Mouse (Mus musculus): ENCODE measurements at regions not wholly inside any gene's neighbourhood (a gene's known extent, or its start where the extent isn't known, plus 50 kb on each side); places are given as distances from the start of the nearest gene placed in this dataset.

- no peak for DNase-seq (ENCODE audit: low spot score in 2 of 2)
These were observed 226.9 kb downstream of the Ar start for GRCm38 (mm10) chrX:98375437-98375836.

DNA sequence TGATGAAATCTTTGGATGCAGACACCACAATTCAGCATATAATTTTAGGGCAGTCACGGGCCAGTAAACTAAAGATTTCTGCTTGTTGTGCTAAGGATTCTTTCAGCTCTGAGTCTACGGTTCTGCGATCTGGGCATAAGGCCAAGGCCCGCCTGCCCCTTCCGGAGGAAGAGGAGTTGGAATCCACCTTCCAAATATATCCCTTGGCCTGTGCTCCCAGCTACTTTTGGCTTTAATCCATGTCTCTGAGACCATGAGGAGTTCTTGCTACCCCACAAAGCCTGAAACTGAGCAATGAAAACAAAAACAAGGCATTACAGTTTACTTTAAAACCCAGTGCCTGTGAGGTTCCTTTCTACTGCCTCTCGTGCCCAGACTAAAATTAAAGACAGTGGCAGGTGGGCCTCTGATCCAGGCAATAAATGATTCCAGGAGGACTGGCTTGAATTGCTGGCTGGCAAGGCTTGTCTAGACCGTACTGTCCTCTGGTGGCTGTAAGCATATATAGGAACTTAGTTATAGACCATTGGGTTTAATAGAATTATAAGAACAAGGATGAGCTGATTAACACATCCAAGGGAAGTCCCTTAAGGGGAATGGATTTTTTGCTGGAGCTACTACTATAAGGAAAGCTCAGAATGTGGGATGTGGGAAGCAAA lies 231.8 kb downstream of the Ar start:
- DNase-seq (ENCODE audit: low spot score in 2 of 2): no peak

DNA sequence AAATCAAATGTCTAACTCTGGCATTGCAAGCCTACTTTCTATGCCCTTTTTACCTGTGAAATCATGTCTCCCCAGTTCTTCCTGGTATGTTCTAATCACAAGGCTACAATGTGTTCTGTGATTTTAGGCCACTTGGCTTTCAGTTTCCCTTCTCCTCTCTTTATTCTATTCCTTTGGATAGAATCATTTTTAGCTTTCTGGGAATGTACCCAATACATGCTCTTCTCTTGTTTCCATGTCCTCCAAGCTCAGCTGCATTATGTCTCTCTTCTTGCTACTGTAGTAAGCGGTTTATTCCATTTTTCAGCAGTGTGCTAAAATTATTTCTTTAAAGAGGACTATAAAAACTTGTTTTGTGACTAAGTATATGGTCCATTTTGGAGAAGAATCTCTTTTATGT lies 235.4 kb downstream of the Ar start:
- DNase-seq (ENCODE audit: low spot score in 2 of 2): no peak

DNA sequence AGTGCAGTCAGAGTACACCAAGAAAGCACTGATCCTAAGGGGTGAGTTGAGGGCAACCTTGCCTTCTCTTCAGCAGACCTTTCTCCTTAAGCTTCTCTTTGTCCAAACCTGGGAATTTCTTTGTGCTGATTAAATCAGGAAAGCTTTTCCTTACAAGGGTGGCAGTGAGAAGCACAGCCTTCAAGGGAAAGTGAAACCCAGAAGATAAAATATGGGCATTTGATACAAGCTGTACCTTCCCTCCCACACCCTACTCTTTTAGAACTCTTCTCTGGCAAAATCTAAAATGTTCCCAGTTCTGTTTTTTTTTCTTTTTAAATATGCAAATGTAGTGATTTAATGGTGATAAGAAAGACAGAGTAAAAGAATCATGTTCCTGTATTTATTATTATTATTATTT lies 243.8 kb downstream of the Ar start:
- DNase-seq (ENCODE audit: low spot score in 2 of 2): peak in 1 of 2 experiments; percentile 1

DNA sequence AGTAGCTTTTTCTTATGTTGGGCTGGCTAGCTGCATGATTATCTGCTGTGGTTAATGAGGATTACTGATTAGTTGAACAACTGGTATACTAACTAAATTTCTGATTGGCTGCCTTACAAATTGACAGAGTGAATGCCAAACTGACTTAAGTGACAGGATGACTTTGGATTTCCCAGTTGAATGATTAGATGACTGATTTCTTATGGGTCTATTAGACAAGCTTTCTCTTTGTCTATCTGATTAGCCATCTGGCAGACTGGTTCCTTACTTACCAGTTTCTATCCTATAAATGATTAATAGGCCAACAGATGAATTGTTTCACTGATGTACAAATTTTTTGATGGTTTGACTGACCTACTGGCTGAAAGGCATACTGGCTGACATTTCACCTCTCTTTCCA lies 260.5 kb downstream of the Ar start:
- no peak for DNase-seq (ENCODE audit: low spot score in 2 of 2)

DNA sequence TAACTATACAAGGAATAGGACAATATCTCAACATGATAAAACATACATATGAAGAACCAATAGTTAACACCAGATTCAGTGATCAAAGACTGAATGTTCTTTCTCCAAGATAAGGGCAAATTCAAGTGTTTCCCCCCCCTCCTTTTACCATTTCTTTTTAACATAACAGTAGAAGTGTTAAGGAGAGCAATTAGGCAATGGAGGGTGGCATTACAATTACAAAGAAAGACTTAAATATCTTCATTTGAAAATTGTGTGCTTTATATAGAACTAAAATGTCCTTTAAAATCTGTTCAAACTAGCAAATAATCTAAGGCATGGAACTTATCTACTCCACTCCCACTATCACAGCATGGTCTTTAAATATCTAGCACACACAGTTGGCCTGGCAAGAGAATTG lies 270.9 kb downstream of the Ar start:
- no peak for DNase-seq (ENCODE audit: low spot score in 2 of 2)

DNA sequence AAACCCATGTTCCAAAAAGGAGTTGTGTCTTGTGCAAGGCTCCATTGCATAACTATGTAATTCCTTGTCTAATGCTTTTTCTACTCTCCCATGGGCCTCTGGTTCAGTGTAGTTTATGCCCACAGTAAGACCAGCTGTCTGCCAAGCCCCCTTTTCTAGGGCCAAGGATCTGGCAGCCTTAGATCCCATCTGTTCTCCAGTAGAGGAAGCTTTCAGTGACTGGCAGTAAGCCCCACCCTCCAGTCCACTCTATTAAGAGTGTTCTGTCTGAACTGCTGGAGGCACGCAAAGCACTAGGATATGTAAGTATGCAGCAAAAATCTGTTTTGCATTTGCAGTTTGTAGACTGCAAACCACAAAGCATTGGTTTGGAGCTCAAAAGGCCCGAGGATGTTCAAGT lies 303.5 kb downstream of the Ar start:
- no peak for DNase-seq (ENCODE audit: low spot score in 2 of 2)

DNA sequence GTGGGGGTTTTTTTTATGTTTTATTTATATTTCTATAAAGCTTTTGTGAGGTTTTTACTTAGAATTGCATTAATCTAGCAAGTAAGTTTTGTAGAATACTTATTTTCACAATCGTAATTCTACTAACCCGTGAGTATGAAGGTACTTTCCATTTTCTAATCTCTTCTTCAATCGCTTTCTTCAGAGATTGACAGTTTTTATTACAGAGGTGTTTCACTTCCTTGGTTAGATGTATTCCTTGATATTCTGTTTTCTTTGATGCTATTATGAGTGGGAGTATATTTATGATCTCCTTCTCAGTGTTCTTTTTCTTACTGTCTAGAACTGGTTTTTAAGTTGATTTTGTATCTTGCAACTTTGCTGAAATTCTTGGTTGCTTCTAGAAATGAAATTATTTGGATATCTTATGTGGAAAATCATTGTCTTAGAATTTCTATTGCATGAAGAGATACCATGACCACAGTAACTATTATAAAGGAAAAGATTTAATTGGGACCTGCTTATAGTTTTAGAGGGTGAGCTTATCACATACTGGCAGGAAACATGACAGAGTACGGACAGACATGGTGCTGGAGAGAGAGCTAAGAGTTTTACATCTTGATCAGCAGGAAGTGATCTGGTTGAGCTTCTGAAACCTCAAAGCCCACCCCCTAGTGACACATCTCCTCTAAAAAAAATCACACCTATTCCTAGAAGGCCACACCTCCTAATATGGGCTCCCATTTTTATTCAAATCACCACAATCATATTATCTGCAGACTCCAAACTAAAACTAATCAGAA lies 328.1 kb downstream of the Ar start:
- DNase-seq (ENCODE audit: low spot score in 2 of 2): no peak

All from right cerebral cortex, postnatal 36 days (tissue).